Mouse (Mus musculus) hindbrain, postnatal 0 days (tissue): Measurements from ENCODE around the gene Ggct. TPM values are rescaled to one million over a fixed set of nuclear protein-coding genes. Genes with fewer than 3 reads are reported as not detected.

Experiments used
- ATAC-seq: fragments of 200-750 bp; cut with Nextera tagmentation; 2 replicates; pipeline ENCODE4 v1.8.0; 2017; ENCODE audit warnings: mild to moderate bottlenecking, moderate TSS enrichment, moderate library complexity
- DNase-seq: peaks from one replicate; pipeline ENCODE4 v3.0.0-alpha.2; 2015; ENCODE audit warnings: low spot score
- H3K27ac ChIP-seq: fragments of 300-500 bp; sonication (generic); 2 replicates; pipeline ENCODE4 v1.5.1; 2014; ENCODE audit warnings: mild to moderate bottlenecking
- H3K27me3 ChIP-seq: fragments of 300-500 bp; sonication (generic); 2 replicates; pipeline ENCODE4 v1.6.1; 2014; ENCODE audit warnings: low read length, mixed read lengths; ENCODE audit not compliant: insufficient read depth
- H3K36me3 ChIP-seq: fragments of 300-500 bp; sonication (generic); 2 replicates; pipeline ENCODE4 v1.6.1; 2014; ENCODE audit warnings: low read length, mixed read lengths; ENCODE audit not compliant: insufficient read depth
- H3K4me1 ChIP-seq: fragments of 300-500 bp; sonication (generic); 2 replicates; pipeline ENCODE4 v1.6.1; 2014; ENCODE audit warnings: antibody characterized with exemption, low read length, mixed read lengths; ENCODE audit not compliant: insufficient read depth
- H3K4me2 ChIP-seq: fragments of 300-500 bp; sonication (generic); 2 replicates; pipeline ENCODE4 v1.6.1; 2014; ENCODE audit warnings: low read depth, mild to moderate bottlenecking, low read length, moderate library complexity, mixed read lengths
- H3K4me3 ChIP-seq: fragments of 300-500 bp; sonication (generic); 2 replicates; pipeline ENCODE4 v1.5.1; 2014; ENCODE audit warnings: low read length
- H3K9ac ChIP-seq: fragments of 300-500 bp; sonication (generic); replicated peaks from 2 replicates; pipeline ENCODE4 v1.6.1; 2014; ENCODE audit warnings: mild to moderate bottlenecking, low read length, moderate library complexity, mixed read lengths
- H3K9me3 ChIP-seq: fragments of 300-500 bp; sonication (generic); 2 replicates; pipeline ENCODE4 v1.6.1; 2016; ENCODE audit warnings: low read length, mixed read lengths
- CTCF ChIP-seq: IDR thresholded peaks from 2 replicates; pipeline ENCODE4 v1.5.1; 2016; ENCODE audit warnings: antibody characterized with exemption, control low read depth, low read depth
- WGBS: fragments of 180-500 bp; shearing (Covaris S2); extraction: QIAGEN DNeasy Blood & Tissue Kit; methylation state at CpG from one replicate; pipeline ENCODE4 v1.1.7; 2014; 5-methylcytosine and 5-hydroxymethylcytosine counted together
- polyA plus RNA-seq: library from polyadenylated mRNA; unstranded; fragments of >200 nt; fragmentation: Nextera tagmentation; extraction: Ambion mirVana; gene quantifications from 2 replicates; pipeline ENCODE4 v1.2.1, GENCODE M21; 2015
- total RNA-seq: library from RNA; depleted of rRNA; stranded (reverse); fragments of >200 nt; gene quantifications from 2 replicates; pipeline ENCODE4 v1.2.3, GENCODE M21; 2014

Ggct gene
- total and polyA plus RNA-seq, 2 experiments from 2014 or later = 8.5 to 23.0 TPM

GRCm38 (mm10) chr6:55010330-55011091 is 17.8 kb upstream of the Ggct start:
- Histone ChIP-seq H3K9ac (no peak overlapping the region), H3K27me3 (no peaks in the 10 kb centered on the region), H3K36me3 (no peaks in the 10 kb centered on the region), H3K4me3 (no peak overlapping the region), H3K4me1 (0 out of 2 replicates have a peak, but pooled peaks cover 4% of the 10 kb centered on the region), H3K4me2 (peak overlapping the region; percentile 23; the same call in 1 of the 2 replicates), H3K9me3 (no peaks in the 10 kb centered on the region), H3K27ac (peak overlapping the region; percentile 45; the same call in 1 of the 2 replicates)
- TF ChIP-seq CTCF = no peak
- ATAC-seq (no peak), DNase-seq (peak; percentile 10)
- 54% methylated on average over 4 of the region's 4 CpGs for WGBS

- peak; percentile 68 for DNase-seq
- H3K9ac ChIP-seq = no peak overlapping the region
Measured at GRCm38 (mm10) chr6:55009391-55010230, 16.9 kb upstream of the Ggct start.

DNA sequence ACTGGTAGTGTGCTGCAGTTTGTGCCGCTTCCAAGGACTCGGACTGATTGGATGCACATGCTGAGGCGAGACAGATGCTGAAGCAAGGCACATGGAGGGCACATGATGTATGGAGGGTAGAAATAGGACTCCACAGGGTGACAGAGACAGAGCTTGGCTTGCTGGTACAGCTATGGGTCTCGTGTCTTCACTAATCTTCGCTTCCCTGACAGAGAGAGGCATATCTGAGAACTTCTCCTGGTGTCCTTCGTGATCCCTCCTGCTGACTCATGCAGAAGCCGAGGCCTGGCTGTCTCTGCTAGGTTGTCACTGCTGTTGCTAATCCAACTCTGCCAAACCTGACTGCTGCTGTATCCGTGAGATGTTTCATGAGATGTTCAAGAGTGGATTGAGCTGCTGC is 15.7 kb upstream of the Ggct start:
- H3K36me3 ChIP-seq = no peaks in the 10 kb centered on the region
- no peak overlapping the region for H3K27ac ChIP-seq
- H3K27me3 ChIP-seq = no peaks in the 10 kb centered on the region
- WGBS = 88% methylated on average over 8 of the region's 8 CpGs
- H3K4me2 ChIP-seq = no peak overlapping the region
- no peak overlapping the region for H3K9ac ChIP-seq
- 0 out of 2 replicates have a peak, but pooled peaks cover 4% of the 10 kb centered on the region for H3K4me1 ChIP-seq
- no peak for TF ChIP-seq CTCF
- ATAC-seq = no peak
- no peak overlapping the region for H3K4me3 ChIP-seq
- no peaks in the 10 kb centered on the region for H3K9me3 ChIP-seq
- no peak for DNase-seq

More at GRCm38 (mm10) chr6:55009391-55010230, 16.9 kb upstream of the Ggct start:
- ATAC-seq = peak; percentile 90
- Histone ChIP-seq H3K36me3 (no peaks in the 10 kb centered on the region), H3K9me3 (no peaks in the 10 kb centered on the region), H3K4me1 (0 out of 2 replicates have a peak, but pooled peaks cover 4% of the 10 kb centered on the region), H3K27me3 (no peaks in the 10 kb centered on the region), H3K27ac (peak overlapping the region; percentile 81), H3K4me3 (no peak overlapping the region), H3K4me2 (peak overlapping the region; percentile 44)
- WGBS = 10% methylated on average over 16 of the region's 16 CpGs
- TF ChIP-seq CTCF = no peak

- Histone ChIP-seq H3K9ac (no peak overlapping the region), H3K4me1 (no peaks in the 10 kb centered on the region), H3K27ac (no peak overlapping the region), H3K27me3 (no peaks in the 10 kb centered on the region), H3K9me3 (no peaks in the 10 kb centered on the region), H3K4me3 (no peak overlapping the region), H3K36me3 (no peaks in the 10 kb centered on the region), H3K4me2 (no peak overlapping the region)
- no peak for TF ChIP-seq CTCF
- DNase-seq (no peak), ATAC-seq (no peak)
- WGBS = 74% methylated on average over 4 of the region's 4 CpGs
Measured at GRCm38 (mm10) chr6:55003559-55003958, 10.8 kb upstream of the Ggct start.

GRCm38 (mm10) chr6:55002438-55002837 is 9.7 kb upstream of the Ggct start:
- Histone ChIP-seq H3K9me3 (no peaks in the 10 kb centered on the region), H3K4me2 (no peak overlapping the region), H3K36me3 (no peaks in the 10 kb centered on the region), H3K27me3 (no peaks in the 10 kb centered on the region), H3K4me1 (no peaks in the 10 kb centered on the region), H3K4me3 (no peak overlapping the region), H3K9ac (no peak overlapping the region), H3K27ac (no peak overlapping the region)
- ATAC-seq = no peak
- no peak for TF ChIP-seq CTCF
- 75% methylated on average over 4 of the region's 4 CpGs for WGBS
- DNase-seq = no peak

DNA sequence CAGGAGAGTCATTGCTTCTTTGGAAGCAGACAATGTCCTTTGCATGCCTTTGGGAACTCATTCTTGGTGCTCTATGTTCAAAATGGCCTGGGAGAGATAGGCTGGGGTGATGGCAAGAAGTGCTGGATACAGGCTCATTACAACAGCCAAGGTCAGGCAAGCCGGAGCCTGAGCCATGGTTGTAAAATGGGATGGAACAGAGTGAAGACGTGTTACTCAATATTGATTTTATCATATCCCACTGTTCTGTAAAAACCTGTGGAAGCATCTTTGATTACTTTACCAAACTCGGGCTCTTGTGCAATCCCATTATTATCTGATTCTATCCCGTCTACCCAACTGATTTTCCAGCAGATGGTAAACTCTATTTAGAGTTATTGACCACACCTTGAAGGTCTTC is 8.6 kb upstream of the Ggct start:
- no peaks in the 10 kb centered on the region for H3K9me3 ChIP-seq
- ATAC-seq = no peak
- H3K36me3 ChIP-seq = no peaks in the 10 kb centered on the region
- no peak overlapping the region for H3K9ac ChIP-seq
- H3K27me3 ChIP-seq = no peaks in the 10 kb centered on the region
- no peak overlapping the region for H3K4me2 ChIP-seq
- 87% methylated on average over 4 of the region's 4 CpGs for WGBS
- H3K27ac ChIP-seq = no peak overlapping the region
- no peak for TF ChIP-seq CTCF
- DNase-seq = no peak
- no peak overlapping the region for H3K4me3 ChIP-seq
- H3K4me1 ChIP-seq = no peaks in the 10 kb centered on the region
